Mouse (Mus musculus): ENCODE results near the gene Dlx3.

- TF ChIP-seq CTCF (IDR thresholded peaks at IDR 0.05; ENCODE audit: extremely low read depth, insufficient read length, insufficient replicate concordance, low read depth, low read length), result no peak
- TF ChIP-seq POLR2A (IDR thresholded peaks at IDR 0.05; ENCODE audit: low read depth, low read length), result no peak
Measured at GRCm38 (mm10) chr11:95121161-95122099, 1.5 kb downstream of the Dlx3 start.
